Mouse (Mus musculus) erythroblast, embryonic 14.5 days (primary cell): ENCODE measurements around the gene Lig3.

Experiments
- GATA1 ChIP-seq: IDR thresholded peaks from 2 replicates; pipeline ENCODE4 v1.6.1; 2012; ENCODE audit warnings: low read length, inconsistent platforms, mixed read lengths
- TAL1 ChIP-seq: IDR thresholded peaks from 3 replicates; pipeline ENCODE4 v1.6.1; 2012; ENCODE audit warnings: low read length, inconsistent platforms, mixed read lengths

GRCm38 (mm10) chr11:82746138-82746537, 34.8 kb upstream of the Lig3 start:
- TF ChIP-seq GATA1 (no peak), TAL1 (no peak)
